Mouse (Mus musculus) MEL (cell line): ENCODE measurements around the gene Serpinb9. TPM values are rescaled to one million over a fixed set of nuclear protein-coding genes. Genes with fewer than 3 reads are reported as not detected.

Experiments
- DNase-seq: peaks from one replicate; pipeline ENCODE4 v3.0.0; 2011; ENCODE audit warnings: low read depth, low spot score
- H3K27ac ChIP-seq: 2 replicates; pipeline ENCODE4 v1.5.1; 2012; ENCODE audit warnings: low read depth, mild to moderate bottlenecking, control low read depth, low read length, moderate library complexity; ENCODE audit not compliant: control insufficient read depth
- H3K27me3 ChIP-seq, 2 experiments: fragments of 150-350 bp in 1 of 2; sonication (generic) in 1 of 2; 2 replicates each; pipeline ENCODE4 v1.6.1; 2012; ENCODE audit warnings: low read length in 2 of 2, mild to moderate bottlenecking in 2 of 2, improper control_type of control experiment in 1 of 2, moderate library complexity in 1 of 2; ENCODE audit not compliant: insufficient read depth in 2 of 2, control insufficient read depth in 1 of 2
- H3K36me3 ChIP-seq, 2 experiments: 2 replicates each; pipeline ENCODE4 v1.6.1; 2012 to 2014; ENCODE audit warnings: low read length in 2 of 2, improper control_type of control experiment in 1 of 2, inconsistent platforms in 1 of 2, mild to moderate bottlenecking in 1 of 2; ENCODE audit not compliant: insufficient read depth in 2 of 2, control insufficient read depth in 1 of 2
- H3K4me1 ChIP-seq, 2 experiments: fragments of 150-350 bp in 1 of 2; sonication (generic) in 1 of 2; 2 replicates each; pipeline ENCODE4 v1.6.1; 2012; ENCODE audit warnings: low read length in 2 of 2, improper control_type of control experiment in 1 of 2, mild to moderate bottlenecking in 1 of 2; ENCODE audit not compliant: insufficient read depth in 2 of 2, control insufficient read depth in 1 of 2
- H3K4me3 ChIP-seq, 2 experiments: fragments of 150-350 bp in 1 of 2; sonication (generic) in 1 of 2; 2 replicates each; pipeline ENCODE4 v1.5.1; 2012; ENCODE audit warnings: low read depth in 2 of 2, low read length in 2 of 2, mild to moderate bottlenecking in 2 of 2, moderate library complexity in 2 of 2, control low read depth in 1 of 2, improper control_type of control experiment in 1 of 2; ENCODE audit not compliant: control insufficient read depth in 1 of 2, insufficient read depth in 1 of 2
- H3K79me2 ChIP-seq: 2 replicates; pipeline ENCODE4 v1.6.1; 2012; ENCODE audit warnings: mild to moderate bottlenecking, low read length, moderate library complexity; ENCODE audit not compliant: control insufficient read depth, poor library complexity, insufficient read depth
- H3K9ac ChIP-seq: 2 replicates; pipeline ENCODE4 v1.6.1; 2012; ENCODE audit warnings: low read depth, mild to moderate bottlenecking, control low read depth, low read length, moderate library complexity; ENCODE audit not compliant: control insufficient read depth, poor library complexity, severe bottlenecking
- H3K9me3 ChIP-seq: fragments of 150-350 bp; sonication (generic); replicated peaks from 2 replicates; pipeline ENCODE4 v1.6.1; 2012; ENCODE audit warnings: mild to moderate bottlenecking, low read length, improper control_type of control experiment, moderate library complexity; ENCODE audit not compliant: insufficient read depth
- BHLHE40 ChIP-seq: IDR thresholded peaks from 2 replicates; pipeline ENCODE4 v1.6.1; 2012; ENCODE audit warnings: low read depth, mild to moderate bottlenecking, inconsistent platforms, low read length, improper control_type of control experiment, borderline replicate concordance
- ELF1 ChIP-seq: IDR thresholded peaks from 2 replicates; pipeline ENCODE4 v1.6.1; 2014; ENCODE audit warnings: low read depth, mild to moderate bottlenecking, inconsistent platforms, low read length, improper control_type of control experiment, moderate library complexity
- EP300 ChIP-seq, 2 experiments: IDR thresholded peaks; 2 replicates each; pipeline ENCODE4 v1.6.1; 2011; ENCODE audit warnings: improper control_type of control experiment in 2 of 2, low read length in 2 of 2, low read depth in 1 of 2, mild to moderate bottlenecking in 1 of 2
- GABPA ChIP-seq: IDR thresholded peaks from 2 replicates; pipeline ENCODE4 v1.6.1; 2012; ENCODE audit warnings: low read depth, mild to moderate bottlenecking, inconsistent platforms, low read length, improper control_type of control experiment, moderate library complexity
- KAT2A ChIP-seq: conservative IDR thresholded peaks from 2 replicates; pipeline ENCODE4 v1.6.1; 2012; ENCODE audit warnings: low read depth, low read length, improper control_type of control experiment, inconsistent platforms
- MAZ ChIP-seq: IDR thresholded peaks from 2 replicates; pipeline ENCODE4 v1.6.1; 2012; ENCODE audit warnings: low read depth, mild to moderate bottlenecking, inconsistent platforms, low read length, improper control_type of control experiment
- MYB ChIP-seq: IDR thresholded peaks from 2 replicates; pipeline ENCODE4 v1.6.1; 2011; ENCODE audit warnings: mild to moderate bottlenecking, low read depth, low read length, improper control_type of control experiment
- NELFE ChIP-seq: IDR thresholded peaks from 2 replicates; pipeline ENCODE4 v1.6.1; 2011; ENCODE audit warnings: low read depth, low read length, improper control_type of control experiment
- RAD21 ChIP-seq: IDR thresholded peaks from 2 replicates; pipeline ENCODE4 v1.6.1; 2011; ENCODE audit warnings: mild to moderate bottlenecking, low read depth, low read length, improper control_type of control experiment
- RCOR1 ChIP-seq: IDR thresholded peaks from 2 replicates; pipeline ENCODE4 v1.6.1; 2012; ENCODE audit warnings: low read depth, mild to moderate bottlenecking, inconsistent platforms, low read length, improper control_type of control experiment
- SIN3A ChIP-seq: IDR thresholded peaks from 2 replicates; pipeline ENCODE4 v1.6.1; 2012; ENCODE audit warnings: low read length, improper control_type of control experiment, inconsistent platforms
- SMC3 ChIP-seq: IDR thresholded peaks from 2 replicates; pipeline ENCODE4 v1.6.1; 2011; ENCODE audit warnings: low read depth, low read length, improper control_type of control experiment
- USF1 ChIP-seq: IDR thresholded peaks from 2 replicates; pipeline ENCODE4 v1.6.1; 2014; ENCODE audit warnings: low read depth, mild to moderate bottlenecking, inconsistent platforms, low read length, improper control_type of control experiment, moderate library complexity
- USF2 ChIP-seq, 2 experiments: IDR thresholded peaks; 2 replicates each; pipeline ENCODE4 v1.6.1; 2011 to 2012; ENCODE audit warnings: improper control_type of control experiment in 2 of 2, low read length in 2 of 2, borderline replicate concordance in 1 of 2, inconsistent platforms in 1 of 2, low read depth in 1 of 2, mild to moderate bottlenecking in 1 of 2; ENCODE audit not compliant: insufficient read depth in 1 of 2
- ZC3H11A ChIP-seq: IDR thresholded peaks from 2 replicates; pipeline ENCODE4 v1.6.1; 2012; ENCODE audit warnings: low read depth, mild to moderate bottlenecking, inconsistent platforms, low read length, improper control_type of control experiment
- ZKSCAN1 ChIP-seq: IDR thresholded peaks from 2 replicates; pipeline ENCODE4 v1.6.1; 2012; ENCODE audit warnings: low read depth, mild to moderate bottlenecking, inconsistent platforms, low read length, improper control_type of control experiment, moderate library complexity
- ZMIZ1 ChIP-seq: IDR thresholded peaks from 2 replicates; pipeline ENCODE4 v1.6.1; 2012; ENCODE audit warnings: low read depth, mild to moderate bottlenecking, inconsistent platforms, low read length, improper control_type of control experiment, moderate library complexity
- ZNF384 ChIP-seq: IDR thresholded peaks from 2 replicates; pipeline ENCODE4 v1.6.1; 2012; ENCODE audit warnings: low read depth, mild to moderate bottlenecking, inconsistent platforms, low read length, improper control_type of control experiment
- polyA plus RNA-seq, 2 experiments: library from polyadenylated mRNA; stranded (reverse) in 1 of 2; unstranded in 1 of 2; fragments of >175 nt in 1 of 2; fragments of >200 nt in 1 of 2; gene quantifications; 2 replicates each; pipeline versions ENCODE4 v1.2.1 to v1.2.4; 2012; ENCODE audit warnings: low replicate concordance in 2 of 2, low read depth in 1 of 2; ENCODE audit not compliant: insufficient read length in 2 of 2, insufficient read depth in 1 of 2, missing spikeins in 1 of 2
- total RNA-seq: library from RNA; depleted of rRNA; stranded (reverse); fragments of 300-350 nt; gene quantifications from 2 replicates; pipeline ENCODE4 v1.2.3, GENCODE M21; 2012

Serpinb9 gene
- total and polyA plus RNA-seq, 3 experiments = 1.6 to 2.9 TPM; not detected in 1

GRCm38 (mm10) chr13:32974268-32974667, 28.8 kb upstream of the Serpinb9 start:
- peaks cover 3 to 7% of the 10 kb centered on the region in 2 experiments; a peak in 3 of 4 replicates for H3K4me1 ChIP-seq
- TF ChIP-seq USF2 (IDR thresholded peaks at IDR 0.05; ENCODE audit: borderline replicate concordance in 1 of 2, insufficient read depth in 1 of 2, low read depth in 1 of 2, low read length in 2 of 2) (no peak), ZNF384 (no peak), ZMIZ1 (no peak), NELFE (no peak)
- H3K27me3 ChIP-seq = no peaks in the 10 kb centered on the region
- no peaks in the 10 kb centered on the region for H3K9me3 ChIP-seq
- H3K9ac ChIP-seq = no peak overlapping the region
- H3K4me3 ChIP-seq = no peak overlapping the region
- no peak for DNase-seq
- H3K27ac ChIP-seq = no peak overlapping the region
- no peaks in the 10 kb centered on the region for H3K79me2 ChIP-seq
- H3K36me3 ChIP-seq = peaks cover 0 to 4% of the 10 kb centered on the region in 2 experiments; a peak in 2 of 4 replicates

- H3K27me3 ChIP-seq = no peaks in the 10 kb centered on the region
- H3K4me1 ChIP-seq = peaks cover 0 to 7% of the 10 kb centered on the region in 2 experiments; a peak in 1 of 4 replicates
- no peak overlapping the region for H3K4me3 ChIP-seq
- H3K36me3 ChIP-seq = no peaks in the 10 kb centered on the region
- DNase-seq = no peak
- H3K9ac ChIP-seq = no peak overlapping the region
- TF ChIP-seq ZKSCAN1 (no peak), MAZ (no peak), GABPA (no peak), ZC3H11A (no peak), MYB (no peak), EP300 (IDR thresholded peaks at IDR 0.05; ENCODE audit: low read depth in 1 of 2, low read length in 2 of 2) (no peak), ZNF384 (no peak), BHLHE40 (no peak), ELF1 (no peak), RCOR1 (no peak), KAT2A (no peak), SIN3A (no peak), RAD21 (no peak), SMC3 (no peak), USF1 (no peak)
- no peak overlapping the region for H3K27ac ChIP-seq
- no peaks in the 10 kb centered on the region for H3K9me3 ChIP-seq
- no peaks in the 10 kb centered on the region for H3K79me2 ChIP-seq
These were observed 28.1 kb upstream of the Serpinb9 start for GRCm38 (mm10) chr13:32974889-32975460.
